ENCODE assay signal across 8 mouse cellular contexts in genomic region chr4:57883520-57884421, GRCm38 (mm10). TPM values are rescaled to one million over a fixed set of nuclear protein-coding genes. Genes with fewer than 3 reads are reported as not detected.
DNase-seq lines count a peak whose midpoint lies in the region; ATAC-seq lines count a peak whose summit lies in the region.

No protein-coding gene starts in this region.

- no peaks in the 10 kb centered on the region for H3K9me3 ChIP-seq in kidney, embryonic 16.5 days (ENCODE audit: low read length)
- H3K9me3 ChIP-seq in midbrain, embryonic 11.5 days (ENCODE audit: control insufficient read depth, low read length), result no peaks in the 10 kb centered on the region
- no peaks in the 10 kb centered on the region for H3K9me3 ChIP-seq in liver, embryonic 11.5 days (ENCODE audit: control insufficient read depth, low read length)

- no peak overlapping the region for H3K9ac ChIP-seq in kidney, embryonic 16.5 days (replicated peaks; ENCODE audit: low read length)
- H3K9ac ChIP-seq in midbrain, embryonic 11.5 days (ENCODE audit: low read length), result no peak overlapping the region
- H3K9ac ChIP-seq in liver, embryonic 11.5 days (ENCODE audit: low read depth, low read length), result no peak overlapping the region

- H3K4me2 ChIP-seq in kidney, embryonic 16.5 days (replicated peaks; ENCODE audit: low read depth, low read length), result no peak overlapping the region
- H3K4me2 ChIP-seq in midbrain, embryonic 11.5 days, result no peak overlapping the region
- no peak overlapping the region for H3K4me2 ChIP-seq in liver, embryonic 11.5 days

- peaks cover 18% of the 10 kb centered on the region for H3K4me1 ChIP-seq in kidney, embryonic 16.5 days (ENCODE audit: insufficient read depth, low read length)
- H3K4me1 ChIP-seq in midbrain, embryonic 11.5 days (ENCODE audit: control insufficient read depth, insufficient read depth, low read length), result peaks cover 3% of the 10 kb centered on the region; the same call in 1 of the 2 replicates
- peaks cover 3% of the 10 kb centered on the region; the same call in 1 of the 2 replicates for H3K4me1 ChIP-seq in liver, embryonic 11.5 days (replicated peaks; ENCODE audit: control insufficient read depth, insufficient read depth, low read length)

- H3K27ac ChIP-seq in kidney, embryonic 16.5 days (ENCODE audit: low read length), result no peak overlapping the region
- H3K27ac ChIP-seq in midbrain, embryonic 11.5 days (ENCODE audit: low read depth, low read length), result no peak overlapping the region
- H3K27ac ChIP-seq in liver, embryonic 11.5 days (ENCODE audit: low read depth, low read length), result no peak overlapping the region

- no peak for ATAC-seq in kidney, embryonic 16.5 days (ENCODE audit: low FRiP score, low TSS enrichment)
- no peak for ATAC-seq in midbrain, embryonic 11.5 days (ENCODE audit: low FRiP score)
- ATAC-seq in liver, embryonic 11.5 days (replicated peaks; ENCODE audit: low FRiP score), result no peak

- no peaks in the 10 kb centered on the region for H3K27me3 ChIP-seq in kidney, embryonic 16.5 days (ENCODE audit: insufficient read depth, low read length)
- no peaks in the 10 kb centered on the region for H3K27me3 ChIP-seq in midbrain, embryonic 11.5 days (ENCODE audit: control insufficient read depth, insufficient read depth, low read length)
- H3K27me3 ChIP-seq in liver, embryonic 11.5 days (replicated peaks; ENCODE audit: control insufficient read depth, insufficient read depth, low read length), result no peaks in the 10 kb centered on the region

- no peaks in the 10 kb centered on the region for H3K36me3 ChIP-seq in kidney, embryonic 16.5 days (ENCODE audit: insufficient read depth, low read length)
- no peaks in the 10 kb centered on the region for H3K36me3 ChIP-seq in midbrain, embryonic 11.5 days (ENCODE audit: control insufficient read depth, insufficient read depth, low read length)
- H3K36me3 ChIP-seq in liver, embryonic 11.5 days (ENCODE audit: control insufficient read depth, insufficient read depth, low read length), result no peaks in the 10 kb centered on the region

- peak; percentile 36 for DNase-seq in kidney, adult 11 months
- DNase-seq in CD4-positive, CD25-positive, alpha-beta regulatory T cell, adult 2 months (ENCODE audit: low read depth, low spot score), result peak; percentile 30
- DNase-seq in adrenal gland, postnatal 10 days, result peak; percentile 63
- DNase-seq in induced T-regulatory cell, adult 2 months (ENCODE audit: low read depth), result peak; percentile 16
- DNase-seq in retina, postnatal 1 day, result no peak
- no peak for DNase-seq in midbrain, embryonic 11.5 days (ENCODE audit: low spot score, missing footprints)
- DNase-seq in liver, embryonic 11.5 days (ENCODE audit: low spot score), result no peak

- no peak overlapping the region for H3K4me3 ChIP-seq in kidney, embryonic 16.5 days (ENCODE audit: low read length)
- no peak overlapping the region for H3K4me3 ChIP-seq in midbrain, embryonic 11.5 days (ENCODE audit: low read depth, low read length)
- H3K4me3 ChIP-seq in liver, embryonic 11.5 days (ENCODE audit: low read depth, low read length), result no peak overlapping the region

- 64% methylated on average over 7 of the region's 7 CpGs for WGBS in kidney, embryonic 16.5 days
- WGBS in midbrain, embryonic 11.5 days, result 82% methylated on average over 7 of the region's 7 CpGs
- WGBS in liver, embryonic 11.5 days, result 76% methylated on average over 7 of the region's 7 CpGs

RNA-seq across cellular contexts. Expression of gene D630039A03Rik, which starts 32.3 kb away (rescaled TPM):
- polyA plus RNA-seq in kidney, embryonic 16.5 days (2015; fragmentation: Nextera tagmentation; extraction: Ambion mirVana), result 1.7 and 2.2 TPM in 2 replicates
- total RNA-seq in adrenal gland, postnatal 10 days (2021), result 1 to 10 TPM; 6.3 to 6.7 TPM
- polyA plus RNA-seq in midbrain, embryonic 11.5 days (2014; fragmentation: Nextera tagmentation; extraction: Ambion mirVana), result 0.04 TPM in 1 of 2 replicates, not detected in the other
- polyA plus RNA-seq in liver, embryonic 11.5 days (2014; fragmentation: Nextera tagmentation; extraction: Ambion mirVana), result 0.36 and 0.48 TPM in 2 replicates

Comparison
In these comparisons a context has a peak if more than half of its experiments do, and no peak if none do; other contexts are left out.
1. DNase-seq: peak in kidney, adult 11 months (single experiment), CD4-positive, CD25-positive, alpha-beta regulatory T cell, adult 2 months (single experiment), adrenal gland, postnatal 10 days (single experiment) and induced T-regulatory cell, adult 2 months (single experiment); none in retina, postnatal 1 day (single experiment), midbrain, embryonic 11.5 days (single experiment) and liver, embryonic 11.5 days (single experiment).